10 mouse cellular contexts compared by ENCODE assay signal in genomic region chr8:60971808-60972207, GRCm38 (mm10). TPM values are rescaled to one million over a fixed set of nuclear protein-coding genes. Genes with fewer than 3 reads are reported as not detected.
DNase-seq lines count a peak whose midpoint lies in the region; ATAC-seq lines count a peak whose summit lies in the region.
"Had no signal": no experiment of that assay in that cellular context is flagged by ENCODE, and none has a peak within 500 bp of the region (broad histone marks: within the 10 kb centered on the region; RNA-seq: fewer than 3 reads in every experiment).

No protein-coding gene starts in this region.

- no peaks in the 10 kb centered on the region for H3K27me3 ChIP-seq in liver, embryonic 11.5 days (replicated peaks; ENCODE audit: control insufficient read depth, insufficient read depth, low read length)
- H3K27me3 ChIP-seq: lung, embryonic 15.5 days had no signal

- peak; percentile 17 for DNase-seq in gastrocnemius, postnatal 14 days
- DNase-seq in gastrocnemius, postnatal 25 days, result no peak
- no peak for DNase-seq in liver, embryonic 11.5 days (ENCODE audit: low spot score)
- no peak for DNase-seq in liver
- peak; percentile 38 to 43 for DNase-seq in adrenal gland, postnatal 36 days
- peak; percentile 55 to 76 for DNase-seq in kidney, postnatal 36 days
- DNase-seq in thymus, postnatal 0 days (ENCODE audit: low spot score), result no peak
- DNase-seq: thymus, postnatal 14 days had no signal

- intact Hi-C loops in gastrocnemius, postnatal 14 days (cut with DNase I; ENCODE audit: low total_unique reads), result no loop called here

- no peak overlapping the region for H3K4me3 ChIP-seq in liver, embryonic 11.5 days (ENCODE audit: low read depth, low read length)
- H3K4me3 ChIP-seq: lung, embryonic 15.5 days had no signal

- H3K4me1 ChIP-seq in liver, embryonic 11.5 days (replicated peaks; ENCODE audit: control insufficient read depth, insufficient read depth, low read length), result peaks cover 57% of the 10 kb centered on the region
- H3K4me1 ChIP-seq: lung, embryonic 15.5 days had no signal

- H3K4me2 ChIP-seq in liver, embryonic 11.5 days, result peak overlapping the region; percentile 6; the same call in 1 of the 2 replicates
- H3K4me2 ChIP-seq: lung, embryonic 15.5 days had no signal

- H3K9ac ChIP-seq in liver, embryonic 11.5 days (ENCODE audit: low read depth, low read length), result 0 out of 2 replicates have a peak overlapping the region, but pooled peaks have one; percentile 12
- H3K9ac ChIP-seq: lung, embryonic 15.5 days had no signal

- no peak for ATAC-seq in liver, embryonic 11.5 days (replicated peaks; ENCODE audit: low FRiP score)

- H3K27ac ChIP-seq in liver, embryonic 11.5 days (ENCODE audit: low read depth, low read length), result no peak overlapping the region
- H3K27ac ChIP-seq: lung, embryonic 15.5 days had no signal

- H3K36me3 ChIP-seq in liver, embryonic 11.5 days (ENCODE audit: control insufficient read depth, insufficient read depth, low read length), result no peaks in the 10 kb centered on the region
- H3K36me3 ChIP-seq: lung, embryonic 15.5 days had no signal

- H3K9me3 ChIP-seq in liver, embryonic 11.5 days (ENCODE audit: control insufficient read depth, low read length), result no peaks in the 10 kb centered on the region
- H3K9me3 ChIP-seq: G1E; lung, embryonic 15.5 days had no signal

- 72% methylated on average over 4 of the region's 4 CpGs for WGBS in liver, embryonic 11.5 days

RNA-seq across cellular contexts. Expression of gene Clcn3, which starts 11.3 kb away (rescaled TPM):
- 10 to 100 TPM; 18.0 to 18.9 TPM for total RNA-seq in gastrocnemius, postnatal 14 days (2021)
- total RNA-seq in gastrocnemius, postnatal 25 days (2021), result 10 to 100 TPM; 24.2 to 25.3 TPM
- 42.9 and 43.8 TPM in 2 replicates for polyA plus RNA-seq in liver, embryonic 11.5 days (2014; fragmentation: Nextera tagmentation; extraction: Ambion mirVana)
- total RNA-seq in adrenal gland, postnatal 36 days (2021), result 10 to 100 TPM; 44.8 to 51.2 TPM
- 26.5 and 31.8 TPM in 2 replicates for polyA plus RNA-seq in thymus, postnatal 0 days (2015; fragmentation: Nextera tagmentation; extraction: Ambion mirVana)

RNA-seq across cellular contexts. Expression of gene Nek1, which starts 21.2 kb away (rescaled TPM):
- 1 to 10 TPM; 4.0 to 5.8 TPM for total RNA-seq in gastrocnemius, postnatal 14 days (2021)
- 1 to 10 TPM; 4.7 to 5.4 TPM for total RNA-seq in gastrocnemius, postnatal 25 days (2021)
- polyA plus RNA-seq in liver, embryonic 11.5 days (2014; fragmentation: Nextera tagmentation; extraction: Ambion mirVana), result 14.1 and 17.1 TPM in 2 replicates
- total RNA-seq in adrenal gland, postnatal 36 days (2021), result 10 to 100 TPM; 14.2 to 15.3 TPM
- polyA plus RNA-seq in thymus, postnatal 0 days (2015; fragmentation: Nextera tagmentation; extraction: Ambion mirVana), result 9.5 and 11.8 TPM in 2 replicates

Comparison
In these comparisons a context has a peak if more than half of its experiments do, and no peak if none do; other contexts are left out.
1. DNase-seq: peak in gastrocnemius, postnatal 14 days (single experiment), adrenal gland, postnatal 36 days (2 of 2) and kidney, postnatal 36 days (2 of 2); none in gastrocnemius, postnatal 25 days (single experiment), liver, embryonic 11.5 days (single experiment), liver (single experiment) and thymus, postnatal 0 days (single experiment).